Mouse (Mus musculus) heart, adult 2 months (tissue): ENCODE measurements around the gene Arl4c. TPM values are rescaled to one million over a fixed set of nuclear protein-coding genes. Genes with fewer than 3 reads are reported as not detected.

ENCODE experiments used
- DNase-seq, 2 experiments: peaks; one replicate each; pipeline ENCODE4 v3.0.0; 2021
- H3K27ac ChIP-seq: fragments of 200-600 bp; 2 replicates; pipeline ENCODE4 v1.8.1; 2022
- H3K27me3 ChIP-seq: fragments of 200-500 bp; 2 replicates; pipeline ENCODE4 v1.6.1; 2012; ENCODE audit warnings: mild to moderate bottlenecking, low read length, inconsistent platforms, mixed read lengths; ENCODE audit not compliant: control insufficient read depth, insufficient read depth
- H3K36me3 ChIP-seq: fragments of 200-500 bp; 2 replicates; pipeline ENCODE4 v1.6.1; 2012; ENCODE audit warnings: low read length, inconsistent platforms; ENCODE audit not compliant: control insufficient read depth, insufficient read depth
- H3K4me1 ChIP-seq: fragments of 200-500 bp; 2 replicates; pipeline ENCODE4 v1.6.1; 2011; ENCODE audit warnings: low read length; ENCODE audit not compliant: control insufficient read depth, insufficient read depth
- H3K4me3 ChIP-seq: fragments of 200-600 bp; 2 replicates; pipeline ENCODE4 v1.8.1; 2022
- H3K79me2 ChIP-seq: fragments of 200-500 bp; replicated peaks from 2 replicates; pipeline ENCODE4 v1.6.1; 2012; ENCODE audit warnings: mild to moderate bottlenecking, inconsistent platforms, low read length, moderate library complexity, mixed read lengths; ENCODE audit not compliant: control insufficient read depth, insufficient read depth
- H3K9ac ChIP-seq: fragments of 200-500 bp; 2 replicates; pipeline ENCODE4 v1.6.1; 2012; ENCODE audit warnings: low read depth, mild to moderate bottlenecking, control low read depth, inconsistent platforms, low read length, mixed read lengths
- CTCF ChIP-seq: fragments of 200-600 bp; IDR thresholded peaks from 2 replicates; pipeline ENCODE4 v1.8.1; 2022; ENCODE audit warnings: antibody characterized with exemption, mild to moderate bottlenecking, moderate library complexity
- EP300 ChIP-seq: fragments of 200-500 bp; IDR thresholded peaks from 2 replicates; pipeline ENCODE4 v1.6.1; 2011; ENCODE audit warnings: low read depth, low read length, control low read depth; ENCODE audit not compliant: insufficient read depth
- POLR2A ChIP-seq: fragments of 200-500 bp; IDR thresholded peaks from 2 replicates; pipeline ENCODE4 v1.6.1; 2011; ENCODE audit warnings: mild to moderate bottlenecking, low read depth, low read length, control low read depth; ENCODE audit not compliant: insufficient read depth
- WGBS: fragments of 180-500 bp; shearing (Covaris S2); methylation state at CpG from one replicate; pipeline ENCODE4 v1.1.7; 2018; 5-methylcytosine and 5-hydroxymethylcytosine counted together
- intact Hi-C: fragments of 180-260 bp; cut with DNase I; formaldehyde crosslinking; loops from one replicate; pipeline ENCODE4 v1.15.1; 2025
- polyA plus RNA-seq: library from polyadenylated mRNA; depleted of rRNA; stranded (reverse); fragments of >200 nt; gene quantifications from 2 replicates; pipeline ENCODE4 v1.2.3, GENCODE M21; 2012
- total RNA-seq, 2 experiments: library from RNA; stranded (reverse); gene quantifications; 2 replicates each; pipeline ENCODE4 v1.2.3; 2021

Gene Arl4c
- total and polyA plus RNA-seq, 3 experiments, result 3.4 to 4.9 (median 4.5) TPM

GRCm38 (mm10) chr1:88652682-88653081 is 49.3 kb downstream of the Arl4c start:
- Histone ChIP-seq H3K79me2 (no peaks in the 10 kb centered on the region), H3K36me3 (0 out of 2 replicates have a peak, but pooled peaks cover 2% of the 10 kb centered on the region), H3K27ac (no peak overlapping the region), H3K4me1 (peaks cover 16% of the 10 kb centered on the region), H3K9ac (no peak overlapping the region), H3K27me3 (no peaks in the 10 kb centered on the region), H3K4me3 (no peak overlapping the region)
- TF ChIP-seq CTCF, result no peak
- no peak for TF ChIP-seq EP300
- no peak for TF ChIP-seq POLR2A
- 83% methylated on average over 8 of the region's 8 CpGs for WGBS
- no peak for DNase-seq
- intact Hi-C loops, result no loop called here

DNA sequence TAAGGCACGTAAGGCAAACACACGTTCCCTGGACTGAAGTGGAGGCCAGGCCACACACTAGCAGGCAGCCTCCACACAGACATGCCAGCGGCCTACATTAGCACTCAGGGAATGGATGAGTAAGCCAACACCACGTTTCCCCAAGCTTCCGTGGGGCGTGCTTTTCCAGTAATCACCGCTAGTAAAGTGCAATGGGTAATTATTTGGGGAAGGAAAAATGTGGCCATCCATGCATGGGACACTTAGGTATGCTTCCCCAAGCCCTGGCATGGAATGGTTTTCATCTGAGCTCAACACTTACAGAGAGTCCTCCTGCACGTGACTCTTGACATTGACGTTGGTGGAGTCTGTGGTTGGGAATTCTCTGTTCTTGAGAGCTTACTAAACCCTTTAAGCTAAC is 50.4 kb downstream of the Arl4c start:
- Histone ChIP-seq H3K4me3 (no peak overlapping the region), H3K4me1 (peaks cover 12% of the 10 kb centered on the region), H3K36me3 (0 out of 2 replicates have a peak, but pooled peaks cover 2% of the 10 kb centered on the region), H3K27ac (no peak overlapping the region), H3K79me2 (no peaks in the 10 kb centered on the region), H3K27me3 (no peaks in the 10 kb centered on the region), H3K9ac (no peak overlapping the region)
- intact Hi-C loops, result no loop called here
- no peak for DNase-seq
- TF ChIP-seq EP300 (no peak), CTCF (no peak), POLR2A (no peak)
- WGBS, result 81% methylated on average over 9 of the region's 9 CpGs

DNA sequence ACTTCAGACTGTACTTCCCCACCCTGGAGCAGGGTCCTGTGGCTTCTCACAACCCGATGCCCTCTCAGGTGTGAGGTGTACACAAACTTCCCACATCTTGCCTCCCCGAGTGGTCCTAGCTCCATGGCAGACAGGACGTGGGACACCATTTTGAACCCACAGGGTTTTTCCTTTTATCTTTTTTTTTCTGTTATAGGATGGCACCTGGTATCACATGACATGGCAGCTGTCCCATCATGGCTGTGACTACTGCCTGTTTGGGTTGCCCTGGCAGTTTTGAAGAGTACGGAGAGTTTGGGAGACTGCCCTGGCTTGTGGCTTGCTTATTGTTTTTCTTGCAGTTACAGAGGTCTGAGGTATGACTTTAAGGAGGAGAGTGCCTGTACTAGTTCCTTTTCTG is 53.3 kb downstream of the Arl4c start:
- DNase-seq, result no peak
- Histone ChIP-seq H3K36me3 (no peaks in the 10 kb centered on the region), H3K27ac (no peak overlapping the region), H3K9ac (no peak overlapping the region), H3K4me3 (no peak overlapping the region), H3K79me2 (no peaks in the 10 kb centered on the region), H3K4me1 (peaks cover under 1% of the 10 kb centered on the region), H3K27me3 (no peaks in the 10 kb centered on the region)
- 89% methylated on average over 4 of the region's 4 CpGs for WGBS
- TF ChIP-seq EP300, result no peak
- TF ChIP-seq CTCF, result no peak
- no peak for TF ChIP-seq POLR2A
- intact Hi-C loops, result no loop called here

- H3K36me3 ChIP-seq, result no peaks in the 10 kb centered on the region
- DNase-seq, result no peak
- H3K27me3 ChIP-seq, result no peaks in the 10 kb centered on the region
- intact Hi-C loops, result no loop called here
- no peak overlapping the region for H3K27ac ChIP-seq
- TF ChIP-seq POLR2A (no peak), EP300 (no peak), CTCF (no peak)
- no peak overlapping the region for H3K4me3 ChIP-seq
- no peak overlapping the region for H3K9ac ChIP-seq
- H3K79me2 ChIP-seq, result no peaks in the 10 kb centered on the region
- WGBS, result 73% methylated on average over 3 of the region's 3 CpGs
- no peaks in the 10 kb centered on the region; the same call in 1 of the 2 replicates for H3K4me1 ChIP-seq
Measured at GRCm38 (mm10) chr1:88645599-88646119, 56.4 kb downstream of the Arl4c start.

DNA sequence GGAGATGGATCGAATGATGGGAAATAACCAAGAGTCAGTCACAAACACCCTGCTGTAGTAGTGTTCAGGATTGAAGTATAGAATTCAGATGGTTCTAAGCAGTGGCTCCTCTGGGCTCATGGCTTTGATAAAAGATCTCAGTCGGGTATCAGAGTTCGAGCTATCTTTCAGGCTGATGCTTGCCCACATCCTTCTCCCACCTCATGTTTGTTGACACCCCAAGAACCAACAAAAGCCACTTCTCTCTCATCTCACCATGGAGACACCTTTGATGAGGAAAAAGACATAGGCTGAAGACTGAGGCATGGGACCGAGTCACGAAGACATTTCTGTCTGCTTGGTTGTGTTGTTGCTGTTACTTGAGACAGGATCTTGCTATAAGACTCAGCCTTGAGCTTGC is 57.6 kb downstream of the Arl4c start:
- H3K4me3 ChIP-seq, result no peak overlapping the region
- H3K27me3 ChIP-seq, result no peaks in the 10 kb centered on the region
- 91% methylated on average over 5 of the region's 5 CpGs for WGBS
- H3K36me3 ChIP-seq, result no peaks in the 10 kb centered on the region
- intact Hi-C loops, result no loop called here
- no peak overlapping the region for H3K27ac ChIP-seq
- H3K4me1 ChIP-seq, result no peaks in the 10 kb centered on the region; the same call in none of the 2 replicates
- no peak for TF ChIP-seq EP300
- TF ChIP-seq POLR2A, result no peak
- no peak for TF ChIP-seq CTCF
- DNase-seq, result no peak
- H3K9ac ChIP-seq, result no peak overlapping the region
- no peaks in the 10 kb centered on the region for H3K79me2 ChIP-seq

- intact Hi-C loops, result no loop called here
- DNase-seq, result no peak
- H3K36me3 ChIP-seq, result no peaks in the 10 kb centered on the region
- WGBS, result 62% methylated on average over 5 of the region's 5 CpGs
- TF ChIP-seq CTCF (no peak), EP300 (no peak), POLR2A (no peak)
- no peaks in the 10 kb centered on the region for H3K27me3 ChIP-seq
- no peak overlapping the region for H3K9ac ChIP-seq
- H3K4me1 ChIP-seq, result no peaks in the 10 kb centered on the region; the same call in none of the 2 replicates
- no peaks in the 10 kb centered on the region for H3K79me2 ChIP-seq
- H3K4me3 ChIP-seq, result no peak overlapping the region
- H3K27ac ChIP-seq, result no peak overlapping the region
Measured at GRCm38 (mm10) chr1:88643181-88643823, 58.7 kb downstream of the Arl4c start.
